Mouse (Mus musculus): Measurements from ENCODE around the gene Tgfb1i1.

Tgfb1i1 gene

GRCm38 (mm10) chr7:128288923-128289544 lies 42.4 kb downstream of the Tgfb1i1 start:
- DNase-seq (ENCODE audit: low read depth, low spot score), result peak; percentile 45

- no peak for DNase-seq (ENCODE audit: low read depth, low spot score)
These were observed 48.2 kb downstream of the Tgfb1i1 start for GRCm38 (mm10) chr7:128294785-128295184.

- no peak for DNase-seq (ENCODE audit: low read depth, low spot score)
These were observed 49.9 kb downstream of the Tgfb1i1 start for GRCm38 (mm10) chr7:128296514-128296913.

- DNase-seq (ENCODE audit: low read depth, low spot score), result no peak
These were observed 50.6 kb downstream of the Tgfb1i1 start for GRCm38 (mm10) chr7:128297291-128297616.

DNA sequence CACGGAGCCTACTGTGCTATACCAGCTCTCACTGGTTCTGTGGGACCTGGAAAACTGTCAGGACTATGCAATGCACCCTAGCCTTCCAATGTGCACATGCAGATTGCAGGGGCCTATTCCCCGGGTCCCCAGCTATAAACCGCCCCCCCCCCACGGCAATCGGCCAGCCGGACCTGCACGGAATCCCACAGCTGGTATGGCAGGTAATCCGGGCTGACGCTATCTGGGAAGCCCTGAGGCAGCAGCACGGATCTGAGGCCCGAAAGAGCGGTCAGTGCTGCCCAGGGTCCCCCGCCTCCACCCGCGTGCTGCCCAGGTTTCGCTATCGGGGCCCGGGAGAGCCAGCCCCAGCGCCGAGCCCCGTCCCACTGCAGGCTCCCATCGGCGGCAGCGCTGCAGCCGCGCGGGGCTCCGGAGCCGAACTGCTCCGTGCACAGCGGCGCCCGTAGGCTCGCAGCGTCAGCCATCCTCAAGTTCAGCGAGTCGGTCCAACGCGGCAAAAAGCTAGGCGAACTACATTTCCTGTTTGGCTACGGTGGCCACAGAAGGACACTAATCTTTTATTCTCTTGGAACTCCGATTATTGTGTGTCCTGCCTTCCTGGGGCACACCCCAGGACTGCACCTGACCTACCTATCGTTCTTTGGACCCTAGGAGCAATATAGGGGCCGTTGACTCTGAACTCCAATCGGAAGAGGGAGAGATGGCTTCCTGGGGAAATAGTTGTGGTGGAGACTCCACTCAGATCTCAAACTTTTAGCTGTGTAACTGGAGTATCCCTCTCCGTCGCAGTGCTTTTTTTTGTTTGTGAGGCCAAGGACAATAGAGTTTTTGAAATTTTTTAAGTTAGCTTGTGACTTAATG lies 51.2 kb downstream of the Tgfb1i1 start, which contains the start of gene BC017158:
BC017158 (minus strand) TSS at position 554 of the 864 bp plus-strand sequence.
- peak; percentile 75 for DNase-seq (ENCODE audit: low read depth, low spot score)

DNA sequence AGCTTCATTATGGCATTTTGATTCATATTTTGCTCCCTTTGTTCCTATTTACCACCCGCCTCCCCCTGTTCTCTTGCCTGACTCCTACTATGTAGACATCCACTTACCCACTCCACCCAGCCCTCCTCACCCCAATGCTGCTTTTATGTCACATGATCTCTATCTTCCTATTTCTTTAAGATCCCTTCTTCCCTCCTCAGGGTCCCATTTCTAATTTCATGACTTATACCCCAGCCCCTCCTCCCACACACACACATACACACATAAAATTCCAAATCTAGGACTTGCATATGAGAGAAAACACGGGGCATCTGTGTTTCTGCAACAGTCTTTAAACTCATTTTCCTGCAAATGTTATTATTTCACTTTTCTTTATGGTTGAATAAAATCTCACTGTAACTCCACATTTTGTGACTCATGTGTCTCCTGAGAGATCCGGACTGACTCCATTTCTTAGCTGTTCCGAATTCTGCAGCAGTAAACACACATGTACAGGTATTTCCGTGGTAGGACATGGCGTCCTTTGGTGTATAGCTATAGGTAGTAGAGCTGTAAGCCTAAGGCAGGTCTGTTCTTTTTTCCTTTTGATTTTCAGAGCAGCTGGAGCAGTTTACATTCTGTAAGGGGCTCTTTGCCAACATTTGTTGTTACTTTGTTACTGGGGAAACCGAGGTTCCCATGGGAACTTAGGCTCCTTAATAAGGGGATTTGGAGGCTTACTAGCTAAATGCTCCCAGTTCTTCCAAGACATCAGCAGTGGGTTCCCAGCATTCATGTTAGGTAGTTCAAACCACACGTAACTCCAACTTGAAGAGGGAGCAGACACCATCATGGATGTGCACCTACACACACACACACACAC lies 52.1 kb downstream of the Tgfb1i1 start:
- DNase-seq (ENCODE audit: low read depth, low spot score), result no peak

GRCm38 (mm10) chr7:128300952-128301351 lies 54.3 kb downstream of the Tgfb1i1 start:
- no peak for DNase-seq (ENCODE audit: low read depth, low spot score)

GRCm38 (mm10) chr7:128302151-128302550 lies 55.5 kb downstream of the Tgfb1i1 start:
- no peak for DNase-seq (ENCODE audit: low read depth, low spot score)

GRCm38 (mm10) chr7:128304198-128304597 lies 57.6 kb downstream of the Tgfb1i1 start:
- DNase-seq (ENCODE audit: low read depth, low spot score), result no peak

DNA sequence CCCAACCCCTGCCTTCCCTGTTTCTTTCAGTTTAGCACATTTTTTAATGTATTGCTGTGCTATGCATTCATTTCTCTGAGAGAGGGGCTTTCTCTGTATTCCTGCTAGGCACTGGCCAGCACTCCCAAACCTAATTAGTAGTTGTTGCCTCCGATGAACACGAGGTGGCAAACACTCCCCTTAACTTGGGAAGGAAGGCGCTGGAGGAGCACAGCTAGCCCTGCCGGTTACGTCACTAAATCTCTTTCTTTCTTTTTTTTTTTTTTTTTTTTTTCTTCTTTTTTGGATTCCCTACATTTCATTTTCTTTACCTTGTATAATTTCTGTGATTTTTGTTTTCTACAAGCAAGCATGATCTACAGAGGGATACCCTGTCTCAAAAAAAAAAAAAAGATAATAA lies 58.3 kb downstream of the Tgfb1i1 start:
- peak; percentile 70 for DNase-seq (ENCODE audit: low read depth, low spot score)

All from 3T3-L1 (cell line).